Mouse (Mus musculus) ES-Bruce4 (cell line): ENCODE results near the gene Prr12.

Source experiments
- CTCF ChIP-seq: IDR thresholded peaks from one replicate; pipeline ENCODE4 v1.8.1; 2011; ENCODE audit warnings: low read depth, low read length
- EP300 ChIP-seq: IDR thresholded peaks from 2 replicates; pipeline ENCODE4 v1.6.1; 2011; ENCODE audit warnings: low read depth, low read length; ENCODE audit not compliant: insufficient read depth
- POLR2A ChIP-seq: IDR thresholded peaks from one replicate; pipeline ENCODE4 v1.8.1; 2011; ENCODE audit warnings: low read length; ENCODE audit not compliant: insufficient read depth

- no peak for TF ChIP-seq CTCF
- TF ChIP-seq EP300 = no peak
- TF ChIP-seq POLR2A = no peak
These were observed 11.8 kb downstream of the Prr12 start for GRCm38 (mm10) chr7:45040851-45041250.
